Mouse (Mus musculus) midbrain, embryonic 14.5 days (tissue): ENCODE results near the gene Alg14. TPM values are rescaled to one million over a fixed set of nuclear protein-coding genes. Genes with fewer than 3 reads are reported as not detected.

ENCODE experiments used
- ATAC-seq: fragments of 200-750 bp; cut with Nextera tagmentation; 2 replicates; pipeline ENCODE4 v1.8.0; 2017; ENCODE audit warnings: moderate number of reproducible peaks, moderate library complexity; ENCODE audit not compliant: low FRiP score, low TSS enrichment
- DNase-seq: peaks from one replicate; pipeline ENCODE4 v3.0.0-alpha.2; 2015
- H3K27ac ChIP-seq: fragments of 300-500 bp; sonication (generic); replicated peaks from 2 replicates; pipeline ENCODE4 v1.5.1; 2014; ENCODE audit warnings: mild to moderate bottlenecking, low read depth, low read length, moderate library complexity
- H3K27me3 ChIP-seq: fragments of 300-500 bp; sonication (generic); 2 replicates; pipeline ENCODE4 v1.6.1; 2014; ENCODE audit warnings: low read length, control low read depth, mixed read lengths; ENCODE audit not compliant: control insufficient read depth, insufficient read depth
- H3K36me3 ChIP-seq: fragments of 300-500 bp; sonication (generic); 2 replicates; pipeline ENCODE4 v1.6.1; 2014; ENCODE audit warnings: low read length, control low read depth; ENCODE audit not compliant: control insufficient read depth, insufficient read depth
- H3K4me1 ChIP-seq: fragments of 300-500 bp; sonication (generic); 2 replicates; pipeline ENCODE4 v1.6.1; 2014; ENCODE audit warnings: mild to moderate bottlenecking, antibody characterized with exemption, low read length, control low read depth; ENCODE audit not compliant: control insufficient read depth, insufficient read depth
- H3K4me2 ChIP-seq: fragments of 300-500 bp; sonication (generic); 2 replicates; pipeline ENCODE4 v1.6.1; 2014; ENCODE audit warnings: mild to moderate bottlenecking, low read length, moderate library complexity
- H3K4me3 ChIP-seq: fragments of 300-500 bp; sonication (generic); replicated peaks from 2 replicates; pipeline ENCODE4 v1.5.1; 2014; ENCODE audit warnings: low read depth, low read length
- H3K9ac ChIP-seq: fragments of 300-500 bp; sonication (generic); replicated peaks from 2 replicates; pipeline ENCODE4 v1.6.1; 2014; ENCODE audit warnings: mild to moderate bottlenecking, low read length, moderate library complexity
- H3K9me3 ChIP-seq: fragments of 300-500 bp; sonication (generic); 2 replicates; pipeline ENCODE4 v1.6.1; 2016; ENCODE audit warnings: low read length, control low read depth, mixed read lengths; ENCODE audit not compliant: control insufficient read depth
- WGBS: fragments of 180-500 bp; shearing (Covaris S2); extraction: QIAGEN DNeasy Blood & Tissue Kit; methylation state at CpG from one replicate; pipeline ENCODE4 v1.1.7; 2014; 5-methylcytosine and 5-hydroxymethylcytosine counted together
- polyA plus RNA-seq: library from polyadenylated mRNA; unstranded; fragments of >200 nt; fragmentation: Nextera tagmentation; extraction: Ambion mirVana; gene quantifications from 2 replicates; pipeline ENCODE4 v1.2.1, GENCODE M21; 2014

Alg14 gene
- polyA plus RNA-seq, 1 experiment from 2014 or later: 29.8 TPM

GRCm38 (mm10) chr3:121312426-121312825, 20.9 kb downstream of the Alg14 start:
- Histone ChIP-seq H3K36me3 (no peaks in the 10 kb centered on the region), H3K4me3 (no peak overlapping the region), H3K9me3 (0 out of 2 replicates have a peak, but pooled peaks cover 3% of the 10 kb centered on the region), H3K4me1 (no peaks in the 10 kb centered on the region), H3K4me2 (no peak overlapping the region), H3K9ac (no peak overlapping the region), H3K27me3 (no peaks in the 10 kb centered on the region), H3K27ac (no peak overlapping the region)
- ATAC-seq: no peak
- WGBS: 90% methylated on average over 6 of the region's 6 CpGs
- DNase-seq: no peak

GRCm38 (mm10) chr3:121312979-121313378, 21.4 kb downstream of the Alg14 start:
- no peak overlapping the region for H3K9ac ChIP-seq
- WGBS: 71% methylated on average over 9 of the region's 9 CpGs
- no peaks in the 10 kb centered on the region for H3K36me3 ChIP-seq
- no peak overlapping the region for H3K27ac ChIP-seq
- no peaks in the 10 kb centered on the region for H3K4me1 ChIP-seq
- no peak for DNase-seq
- no peak overlapping the region for H3K4me2 ChIP-seq
- H3K27me3 ChIP-seq: no peaks in the 10 kb centered on the region
- H3K4me3 ChIP-seq: no peak overlapping the region
- no peak for ATAC-seq
- H3K9me3 ChIP-seq: 0 out of 2 replicates have a peak, but pooled peaks cover 3% of the 10 kb centered on the region

GRCm38 (mm10) chr3:121314149-121314548, 22.6 kb downstream of the Alg14 start:
- H3K27me3 ChIP-seq: no peaks in the 10 kb centered on the region
- no peaks in the 10 kb centered on the region for H3K4me1 ChIP-seq
- 0 out of 2 replicates have a peak, but pooled peaks cover 3% of the 10 kb centered on the region for H3K9me3 ChIP-seq
- H3K27ac ChIP-seq: no peak overlapping the region
- DNase-seq: no peak
- no peak overlapping the region for H3K9ac ChIP-seq
- WGBS: 90% methylated on average over 6 of the region's 6 CpGs
- ATAC-seq: no peak
- H3K36me3 ChIP-seq: no peaks in the 10 kb centered on the region
- no peak overlapping the region for H3K4me2 ChIP-seq
- no peak overlapping the region for H3K4me3 ChIP-seq

DNA sequence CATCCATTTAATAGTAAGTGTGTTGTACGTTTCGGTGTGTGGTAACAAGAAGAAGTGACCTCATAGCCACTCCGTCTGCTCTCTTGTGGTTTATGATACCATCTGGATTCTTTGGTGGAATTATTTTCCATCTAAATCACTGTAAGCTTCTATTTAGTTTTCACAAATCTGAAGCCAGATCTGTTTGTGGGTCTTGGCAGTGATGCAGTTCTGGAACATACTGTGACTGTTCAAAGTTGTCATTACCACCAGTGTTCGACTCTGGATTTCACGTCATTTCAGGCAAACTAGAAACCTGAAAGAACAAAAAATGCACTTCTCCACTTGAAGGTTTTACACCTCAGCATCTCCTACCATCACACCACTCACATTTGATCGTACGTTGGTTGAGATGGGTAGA, 23.9 kb downstream of the Alg14 start:
- Histone ChIP-seq H3K27ac (no peak overlapping the region), H3K9ac (no peak overlapping the region), H3K4me2 (no peak overlapping the region), H3K9me3 (0 out of 2 replicates have a peak, but pooled peaks cover 3% of the 10 kb centered on the region), H3K36me3 (no peaks in the 10 kb centered on the region), H3K27me3 (no peaks in the 10 kb centered on the region), H3K4me1 (no peaks in the 10 kb centered on the region), H3K4me3 (no peak overlapping the region)
- DNase-seq (no peak), ATAC-seq (no peak)
- WGBS: 98% methylated on average over 7 of the region's 7 CpGs

GRCm38 (mm10) chr3:121319906-121320305, 28.3 kb downstream of the Alg14 start:
- no peak overlapping the region for H3K27ac ChIP-seq
- H3K4me2 ChIP-seq: no peak overlapping the region
- no peak overlapping the region for H3K9ac ChIP-seq
- WGBS: 93% methylated on average over 6 of the region's 6 CpGs
- no peak for ATAC-seq
- no peaks in the 10 kb centered on the region for H3K27me3 ChIP-seq
- no peaks in the 10 kb centered on the region for H3K4me1 ChIP-seq
- no peak overlapping the region for H3K4me3 ChIP-seq
- 0 out of 2 replicates have a peak, but pooled peaks cover 3% of the 10 kb centered on the region for H3K9me3 ChIP-seq
- no peak for DNase-seq
- H3K36me3 ChIP-seq: no peaks in the 10 kb centered on the region

GRCm38 (mm10) chr3:121320896-121321295, 29.3 kb downstream of the Alg14 start:
- Histone ChIP-seq H3K4me1 (no peaks in the 10 kb centered on the region), H3K36me3 (no peaks in the 10 kb centered on the region), H3K4me3 (no peak overlapping the region), H3K4me2 (no peak overlapping the region), H3K9me3 (no peaks in the 10 kb centered on the region), H3K27me3 (no peaks in the 10 kb centered on the region), H3K27ac (no peak overlapping the region), H3K9ac (no peak overlapping the region)
- ATAC-seq (no peak), DNase-seq (no peak)
- 67% methylated on average over 1 of the region's 1 CpGs for WGBS

GRCm38 (mm10) chr3:121323371-121323770, 31.8 kb downstream of the Alg14 start:
- H3K27ac ChIP-seq: no peak overlapping the region
- H3K4me3 ChIP-seq: no peak overlapping the region
- 95% methylated on average over 15 of the region's 15 CpGs for WGBS
- no peaks in the 10 kb centered on the region for H3K9me3 ChIP-seq
- H3K9ac ChIP-seq: no peak overlapping the region
- no peaks in the 10 kb centered on the region for H3K27me3 ChIP-seq
- DNase-seq (no peak), ATAC-seq (no peak)
- H3K36me3 ChIP-seq: no peaks in the 10 kb centered on the region
- no peak overlapping the region for H3K4me2 ChIP-seq
- H3K4me1 ChIP-seq: no peaks in the 10 kb centered on the region

- DNase-seq: no peak
- Histone ChIP-seq H3K9me3 (no peaks in the 10 kb centered on the region), H3K36me3 (no peaks in the 10 kb centered on the region), H3K27ac (no peak overlapping the region), H3K4me3 (no peak overlapping the region), H3K4me2 (no peak overlapping the region), H3K9ac (no peak overlapping the region), H3K27me3 (no peaks in the 10 kb centered on the region), H3K4me1 (no peaks in the 10 kb centered on the region)
- no peak for ATAC-seq
- 91% methylated on average over 5 of the region's 5 CpGs for WGBS
Observed at GRCm38 (mm10) chr3:121327406-121327805, 35.8 kb downstream of the Alg14 start.

- Histone ChIP-seq H3K27ac (no peak overlapping the region), H3K27me3 (no peaks in the 10 kb centered on the region), H3K4me1 (no peaks in the 10 kb centered on the region), H3K9me3 (no peaks in the 10 kb centered on the region), H3K9ac (no peak overlapping the region), H3K4me3 (no peak overlapping the region), H3K4me2 (no peak overlapping the region), H3K36me3 (no peaks in the 10 kb centered on the region)
- no peak for ATAC-seq
- 66% methylated on average over 10 of the region's 10 CpGs for WGBS
- DNase-seq: peak; percentile 54
Observed at GRCm38 (mm10) chr3:121329647-121330046, 38.1 kb downstream of the Alg14 start.
